ENCODE assay signal across 8 mouse cellular contexts in genomic region chr3:123371766-123372535, GRCm38 (mm10). TPM values are rescaled to one million over a fixed set of nuclear protein-coding genes. Genes with fewer than 3 reads are reported as not detected.
DNase-seq lines count a peak whose midpoint lies in the region; ATAC-seq and TF ChIP-seq lines count a peak whose summit lies in the region.

No protein-coding gene starts in this region.

- H3K4me3 ChIP-seq in cerebellum, adult 2 months (replicated peaks; ENCODE audit: insufficient read depth, low read depth, low read length) = no peak overlapping the region
- H3K4me3 ChIP-seq in forebrain, embryonic 16.5 days (replicated peaks; ENCODE audit: low read length) = no peak overlapping the region
- H3K4me3 ChIP-seq in lung, embryonic 14.5 days (ENCODE audit: low read depth, low read length) = no peak overlapping the region

- intact Hi-C loops in heart, postnatal 25 days (cut with DNase I) = no loop called here

- peak; percentile 48; the same call in 1 of the 2 replicates for TF ChIP-seq CTCF in cerebellum, adult 2 months (IDR thresholded peaks at IDR 0.05; ENCODE audit: borderline replicate concordance, insufficient read depth, low read depth, low read length)
- TF ChIP-seq CTCF in lung, embryonic 14.5 days (IDR thresholded peaks at IDR 0.05; ENCODE audit: low read depth) = peak; percentile 77

- TF ChIP-seq POLR2A in cerebellum, adult 2 months (IDR thresholded peaks at IDR 0.05; ENCODE audit: borderline replicate concordance, insufficient read depth, low read length) = no peak

- no peaks in the 10 kb centered on the region for H3K9me3 ChIP-seq in forebrain, embryonic 16.5 days (ENCODE audit: control insufficient read depth, low read length)
- no peaks in the 10 kb centered on the region for H3K9me3 ChIP-seq in lung, embryonic 14.5 days (ENCODE audit: low read depth, low read length)

- no peak overlapping the region for H3K27ac ChIP-seq in cerebellum, adult 2 months (ENCODE audit: insufficient read depth, low read length)
- no peak overlapping the region for H3K27ac ChIP-seq in forebrain, embryonic 16.5 days (ENCODE audit: low read length)
- no peak overlapping the region for H3K27ac ChIP-seq in lung, embryonic 14.5 days (ENCODE audit: low read depth)

- ATAC-seq in forebrain, embryonic 16.5 days = peak; percentile 85
- peak; percentile 72 for ATAC-seq in lung, embryonic 14.5 days (ENCODE audit: insufficient read depth)

- no peak overlapping the region for H3K9ac ChIP-seq in forebrain, embryonic 16.5 days (replicated peaks; ENCODE audit: low read depth, low read length)
- H3K9ac ChIP-seq in lung, embryonic 14.5 days = no peak overlapping the region

- H3K4me2 ChIP-seq in forebrain, embryonic 16.5 days (ENCODE audit: low read length) = no peak overlapping the region
- H3K4me2 ChIP-seq in lung, embryonic 14.5 days = no peak overlapping the region

- H3K36me3 ChIP-seq in forebrain, embryonic 16.5 days (ENCODE audit: control insufficient read depth, insufficient read depth) = peaks cover 24% of the 10 kb centered on the region
- peaks cover 52% of the 10 kb centered on the region for H3K36me3 ChIP-seq in lung, embryonic 14.5 days (ENCODE audit: insufficient read depth)

- peak; percentile 56 for DNase-seq in MN1 (ENCODE audit: low spot score)
- DNase-seq in cerebellum, adult 2 months = peak; percentile 43 to 45
- DNase-seq in heart, postnatal 25 days (ENCODE audit: low spot score) = peak; percentile 36
- peak; percentile 71 for DNase-seq in layer of hippocampus, adult 11-12 months (ENCODE audit: low spot score)
- DNase-seq in lung, embryonic 14.5 days = peak; percentile 90
- DNase-seq in ovary, postnatal 36 days (ENCODE audit: low spot score) = peak; percentile 50
- no peak for DNase-seq in B cell, adult 2 months

- no peaks in the 10 kb centered on the region for H3K4me1 ChIP-seq in cerebellum, adult 2 months (ENCODE audit: control insufficient read depth, insufficient read depth, low read length)
- H3K4me1 ChIP-seq in forebrain, embryonic 16.5 days (replicated peaks; ENCODE audit: control insufficient read depth, insufficient read depth, low read length) = no peaks in the 10 kb centered on the region
- no peaks in the 10 kb centered on the region for H3K4me1 ChIP-seq in lung, embryonic 14.5 days (ENCODE audit: insufficient read depth)

- WGBS in cerebellum, adult 2 months = 28% methylated on average over 11 of the region's 11 CpGs
- WGBS in forebrain, embryonic 16.5 days = 36% methylated on average over 11 of the region's 11 CpGs
- WGBS in lung, embryonic 14.5 days = 31% methylated on average over 11 of the region's 11 CpGs

- no peaks in the 10 kb centered on the region for H3K27me3 ChIP-seq in cerebellum, adult 2 months (ENCODE audit: control insufficient read depth, insufficient read depth, low read length)
- no peaks in the 10 kb centered on the region for H3K27me3 ChIP-seq in forebrain, embryonic 16.5 days (replicated peaks; ENCODE audit: control insufficient read depth, insufficient read depth, low read length)
- H3K27me3 ChIP-seq in lung, embryonic 14.5 days (ENCODE audit: insufficient read depth, low read length) = no peaks in the 10 kb centered on the region

RNA-seq across cellular contexts. Expression of gene Mettl14, which starts 14.0 kb away (rescaled TPM):
- polyA plus RNA-seq in cerebellum, adult 2 months (2012; rRNA removed) = 15.5 and 15.7 TPM in 2 replicates
- 29.1 and 30.8 TPM in 2 replicates for polyA plus RNA-seq in forebrain, embryonic 16.5 days (2015; fragmentation: Nextera tagmentation; extraction: Ambion mirVana)
- total RNA-seq in heart, postnatal 25 days (2021) = 10 to 100 TPM; 10.2 to 11.8 TPM
- polyA plus RNA-seq in lung, embryonic 14.5 days (2014; fragmentation: Nextera tagmentation; extraction: Ambion mirVana) = 20.1 and 21.0 TPM in 2 replicates

Comparison
In these comparisons a context has a peak if more than half of its experiments do, and no peak if none do; other contexts are left out.
1. DNase-seq: peak in MN1 (single experiment), cerebellum, adult 2 months (2 of 2), heart, postnatal 25 days (single experiment), layer of hippocampus, adult 11-12 months (single experiment), lung, embryonic 14.5 days (single experiment) and ovary, postnatal 36 days (single experiment); none in B cell, adult 2 months (0 of 2).